Mouse (Mus musculus) G1E (cell line): Measurements from ENCODE around the gene Dscaml1.

ENCODE experiments used
- CTCF ChIP-seq: IDR thresholded peaks from 2 replicates; pipeline ENCODE4 v1.5.1; 2012; ENCODE audit warnings: low read depth, low read length, inconsistent platforms, mixed read lengths
- TAL1 ChIP-seq: conservative IDR thresholded peaks from 2 replicates; pipeline ENCODE4 v1.6.1; 2012; ENCODE audit warnings: low read depth, low read length, inconsistent platforms, mixed read lengths

- TF ChIP-seq CTCF = peak; percentile 73
- no peak for TF ChIP-seq TAL1
Observed at GRCm38 (mm10) chr9:45415912-45416311, 10.5 kb upstream of the Dscaml1 start.
